Mouse (Mus musculus) bone marrow macrophage, adult 2 months (primary cell): ENCODE data around the gene Plaur.

Experiments used
- CTCF ChIP-seq: IDR thresholded peaks from 2 replicates; pipeline ENCODE4 v1.5.1; 2012; ENCODE audit warnings: low read depth, mild to moderate bottlenecking, low read length, moderate library complexity
- POLR2A ChIP-seq: IDR thresholded peaks from 2 replicates; pipeline ENCODE4 v1.6.1; 2012; ENCODE audit warnings: mild to moderate bottlenecking, low read depth, low read length, borderline replicate concordance

- TF ChIP-seq CTCF (no peak), POLR2A (no peak)
Observed at GRCm38 (mm10) chr7:24455726-24456125, 6.6 kb upstream of the Plaur start.
